Mouse (Mus musculus): Measurements from ENCODE around the gene Dtymk. TPM values are rescaled to one million over a fixed set of nuclear protein-coding genes. Genes with fewer than 3 reads are reported as not detected.

Gene Dtymk
- total RNA-seq, 2 experiments from 2014 or later, result 54.6 to 57.5 TPM

- no peak for DNase-seq (ENCODE audit: low spot score in 2 of 2)
These were observed 53.2 kb downstream of the Dtymk start for GRCm38 (mm10) chr1:93748539-93748938.

GRCm38 (mm10) chr1:93746179-93746578 is 55.6 kb downstream of the Dtymk start:
- DNase-seq (ENCODE audit: low spot score in 2 of 2), result no peak

- DNase-seq (ENCODE audit: low spot score in 2 of 2), result no peak
These were observed 58.8 kb downstream of the Dtymk start for GRCm38 (mm10) chr1:93742910-93743309.

Other genes starting within 250 kb of the Dtymk start
- 100 to 1,000 TPM; 116 to 118 TPM for gene Stk25, start 143.3 kb downstream of the Dtymk start, total RNA-seq (2021)
- gene Bok, start 116.3 kb downstream of the Dtymk start, total RNA-seq (2021), result 10 to 100 TPM in 1 of 2 experiments, 1 to 10 TPM in 1; 7.6 to 13.1 TPM
- 10 to 100 TPM; 82.7 to 85.3 TPM for gene Atg4b, start 50.4 kb downstream of the Dtymk start, total RNA-seq (2021)
- 10 to 100 TPM; 46.3 to 52.4 TPM for gene Thap4, start 47.1 kb downstream of the Dtymk start, total RNA-seq (2021)
- 10 to 100 TPM; 16.4 to 16.9 TPM for gene Ing5, start 2.0 kb upstream of the Dtymk start, total RNA-seq (2021)
- 10 to 100 TPM; 50.8 to 68.1 TPM for gene D2hgdh, start 23.0 kb upstream of the Dtymk start, total RNA-seq (2021)
- not detected for gene Gal3st2, start 59.4 kb upstream of the Dtymk start, total RNA-seq (2021)
- gene Gal3st2b, start 116.4 kb upstream of the Dtymk start, total RNA-seq (2021), result not detected
- under 1 TPM; 0.10 to 0.17 TPM for gene Gal3st2c, start 188.6 kb upstream of the Dtymk start, total RNA-seq (2021)
- gene Neu4, start 218.5 kb upstream of the Dtymk start, total RNA-seq (2021), result not detected

All from adrenal gland, adult 18-20 months (tissue).